Mouse (Mus musculus) macrophage (primary cell): ENCODE results near the gene Rps6kb1. TPM values are rescaled to one million over a fixed set of nuclear protein-coding genes. Genes with fewer than 3 reads are reported as not detected.
A peak's percentile ranks its signal among the peaks of the same experiment; 100 is the strongest.

Source experiments
- H3K27ac ChIP-seq: fragments of 350-480 bp; formaldehyde crosslinking; 2 replicates; pipeline ENCODE4 v1.9.0; 2021
- H3K36me3 ChIP-seq: fragments of 350-480 bp; formaldehyde crosslinking; 2 replicates; pipeline ENCODE4 v1.9.0; 2021; ENCODE audit errors: inconsistent target
- H3K4me3 ChIP-seq: fragments of 350-480 bp; formaldehyde crosslinking; 2 replicates; pipeline ENCODE4 v1.9.0; 2021; ENCODE audit errors: inconsistent target
- H3K79me2 ChIP-seq: fragments of 350-480 bp; formaldehyde crosslinking; 2 replicates; pipeline ENCODE4 v1.9.0; 2021; ENCODE audit errors: inconsistent target
- WGBS: methylation state at CpG from one replicate; pipeline ENCODE4 v1.1.7; 2026; ENCODE audit warnings: inconsistent platforms; ENCODE audit not compliant: missing documents; 5-methylcytosine and 5-hydroxymethylcytosine counted together
- polyA plus RNA-seq: library from polyadenylated mRNA; stranded (reverse); fragments of 250-400 nt; gene quantifications from 3 replicates; pipeline ENCODE4 v1.2.4, GENCODE M21; 2018; ENCODE audit warnings: inconsistent platforms

The Rps6kb1 gene
- polyA plus RNA-seq, 1 experiment from 2014 or later: 22.7 TPM

DNA sequence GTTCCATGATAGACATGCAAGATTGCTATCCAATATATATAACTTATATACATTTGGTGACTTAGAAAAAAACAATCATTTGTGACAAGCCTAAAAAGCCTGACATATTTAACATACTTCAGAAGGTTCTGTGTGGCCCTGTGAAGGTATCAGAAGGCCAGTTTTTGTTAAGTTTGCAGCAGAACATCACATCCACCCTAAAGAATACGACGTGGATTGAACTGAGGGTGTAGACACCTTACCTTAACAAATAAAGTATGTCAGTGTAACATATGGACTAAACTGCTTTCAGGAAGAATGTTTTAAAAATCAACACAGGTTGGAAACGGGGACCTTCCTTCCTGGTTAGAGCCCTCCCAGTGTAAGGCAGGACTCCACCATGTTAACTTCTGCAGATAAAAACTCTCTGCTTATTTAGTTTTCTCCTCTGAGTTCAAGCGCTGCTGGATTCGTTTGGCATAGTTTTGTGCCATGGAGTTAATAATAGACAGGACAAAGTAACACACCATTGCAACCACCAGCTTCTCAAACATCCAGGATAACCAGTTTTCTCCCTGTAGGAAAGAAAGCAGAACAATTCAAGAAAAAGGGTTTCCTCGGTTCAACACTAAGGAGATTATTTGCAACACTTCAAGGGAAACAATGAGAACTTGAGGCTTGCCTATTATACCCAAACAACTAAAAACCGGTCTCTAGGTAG lies 40.4 kb upstream of the Rps6kb1 start:
- Histone ChIP-seq H3K4me3 (peak overlapping the region; percentile 97), H3K79me2 (peaks cover 53% of the 10 kb centered on the region), H3K36me3 (no peaks in the 10 kb centered on the region), H3K27ac (peak overlapping the region; percentile 99)
- WGBS: 7% methylated on average over 6 of the region's 7 CpGs

DNA sequence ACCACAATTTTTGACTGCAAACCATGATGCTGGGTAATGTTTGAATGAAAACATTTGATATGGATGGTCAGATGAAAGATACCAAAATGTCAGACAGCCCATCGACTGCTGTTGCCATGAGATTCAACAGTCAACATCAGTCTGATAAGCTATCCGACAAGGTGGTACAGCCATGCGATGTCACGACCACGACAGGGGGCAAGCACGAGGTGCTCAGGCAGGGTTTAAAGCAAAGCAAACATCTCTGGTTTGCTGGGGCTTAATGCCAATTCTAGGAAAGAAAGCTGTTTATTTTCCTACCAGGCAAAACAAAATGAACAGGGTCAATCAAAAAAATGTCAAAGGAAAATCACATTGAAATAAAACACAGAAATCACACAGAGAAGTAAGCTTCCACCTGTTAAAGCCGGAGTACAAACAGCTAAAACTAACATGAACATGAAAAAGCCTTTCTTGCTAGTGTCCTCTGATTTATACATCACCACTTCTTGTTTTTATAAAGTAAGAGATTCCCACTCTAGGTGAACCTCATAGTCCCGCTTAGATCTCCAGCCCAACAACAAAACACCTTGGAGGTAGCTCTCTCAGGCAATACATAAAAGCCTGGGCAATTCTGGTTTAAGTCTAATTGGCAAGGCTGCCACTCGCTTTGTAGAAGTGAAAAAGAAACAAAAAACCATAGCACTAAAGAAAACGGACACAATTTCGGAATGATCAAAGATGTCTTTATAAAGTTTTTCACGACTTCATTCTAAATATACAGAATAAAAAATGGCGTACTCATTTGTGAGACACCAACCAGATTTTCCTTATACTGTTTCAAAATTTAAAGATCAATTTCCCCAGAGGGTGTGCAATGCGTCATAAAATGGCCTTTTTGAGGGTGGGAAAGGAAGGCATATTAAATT lies 39.6 kb upstream of the Rps6kb1 start:
- Histone ChIP-seq H3K27ac (peak overlapping the region; percentile 99), H3K79me2 (peaks cover 53% of the 10 kb centered on the region), H3K4me3 (peak overlapping the region; percentile 97), H3K36me3 (no peaks in the 10 kb centered on the region)
- WGBS: 16% methylated on average over 14 of the region's 14 CpGs

DNA sequence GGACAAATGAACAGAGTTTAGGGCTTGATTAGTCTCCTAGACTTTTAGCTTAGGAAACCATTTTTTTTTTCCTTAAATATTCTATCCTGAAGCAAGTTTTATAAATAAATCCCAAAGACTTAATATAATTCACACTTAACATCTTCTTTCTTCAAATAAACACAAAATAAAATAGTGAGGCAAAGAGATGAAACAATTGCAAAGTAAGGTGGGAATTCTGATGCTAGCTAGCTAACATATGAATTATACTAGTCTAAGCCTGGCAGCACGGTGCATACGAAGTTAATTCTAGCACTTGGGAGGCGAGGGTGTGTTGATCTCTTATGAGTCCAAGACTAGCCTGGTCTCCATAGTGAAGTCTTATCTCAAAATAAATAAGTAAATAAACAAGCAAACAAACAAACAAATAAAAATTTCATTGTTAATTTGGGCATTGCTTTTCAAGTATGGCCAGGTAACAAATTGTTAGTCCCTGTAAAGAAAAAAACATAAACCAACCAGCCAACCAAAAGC lies 38.8 kb upstream of the Rps6kb1 start:
- peak overlapping the region; percentile 99 for H3K27ac ChIP-seq
- H3K4me3 ChIP-seq: peak overlapping the region; percentile 97
- no peaks in the 10 kb centered on the region for H3K36me3 ChIP-seq
- WGBS: 72% methylated on average over 3 of the region's 3 CpGs
- peaks cover 47% of the 10 kb centered on the region for H3K79me2 ChIP-seq

DNA sequence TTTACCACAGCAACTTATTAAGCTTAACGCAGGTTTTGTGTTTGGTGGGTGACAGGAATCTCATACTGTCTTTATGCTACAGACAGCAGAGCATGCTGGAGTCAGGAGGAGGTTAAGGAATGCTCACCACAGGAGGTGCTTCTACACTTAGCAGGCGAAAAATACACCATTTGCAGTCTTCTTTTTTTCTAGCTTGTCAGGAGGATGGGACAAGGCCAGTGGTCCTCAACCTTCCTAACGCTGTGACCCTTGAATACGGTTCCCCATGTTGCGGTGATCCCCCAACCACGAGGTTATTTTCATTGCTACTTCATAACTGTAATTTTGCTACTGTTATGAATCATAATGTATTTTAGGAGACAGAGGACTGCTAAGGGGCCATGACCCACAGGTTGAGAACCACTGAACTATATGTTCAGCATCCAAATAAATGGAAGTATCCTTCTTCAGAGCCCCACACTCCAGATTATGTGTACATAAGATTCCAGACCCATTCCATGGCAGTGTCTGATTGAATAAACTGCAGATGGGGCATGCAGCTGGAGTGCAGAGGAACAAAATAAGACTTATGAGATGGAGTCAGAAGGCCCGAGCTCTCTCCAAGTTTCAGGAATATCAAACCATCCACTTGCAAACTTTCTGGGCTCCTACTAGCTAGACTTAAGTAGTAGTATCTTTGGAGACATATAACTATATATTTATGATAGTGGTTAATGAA lies 38.1 kb upstream of the Rps6kb1 start:
- WGBS: 62% methylated on average over 7 of the region's 7 CpGs
- Histone ChIP-seq H3K4me3 (peak overlapping the region; percentile 97), H3K79me2 (peaks cover 42% of the 10 kb centered on the region), H3K36me3 (no peaks in the 10 kb centered on the region), H3K27ac (peak overlapping the region; percentile 99)

DNA sequence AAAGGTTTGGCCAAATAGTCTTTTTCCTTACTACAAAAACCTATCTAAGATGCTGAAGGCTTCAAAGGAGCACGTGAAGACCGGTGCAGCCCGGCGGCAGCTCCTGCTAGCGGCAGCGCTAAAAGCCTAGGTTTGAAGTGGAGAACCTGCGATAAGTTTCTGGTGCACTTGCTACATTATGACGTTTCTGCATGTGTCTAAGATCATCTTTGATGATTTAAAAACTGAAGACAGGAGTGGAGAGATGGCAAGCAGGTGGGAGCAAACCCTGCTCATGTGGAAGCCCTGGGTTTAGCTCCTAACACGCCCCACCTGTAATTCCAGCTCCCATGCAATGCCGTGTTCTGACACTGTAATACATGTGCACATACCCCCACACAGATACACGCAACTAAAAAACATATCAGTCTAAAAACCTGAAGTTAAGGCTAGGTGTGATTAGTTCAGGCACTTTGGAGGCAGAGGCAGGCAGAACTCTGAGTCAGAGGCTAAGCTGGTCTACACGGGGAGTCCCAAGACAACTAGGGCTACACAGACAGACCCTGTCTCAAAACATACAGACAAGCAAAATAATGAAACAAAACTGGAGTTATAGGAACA lies 37.4 kb upstream of the Rps6kb1 start:
- H3K4me3 ChIP-seq: peak overlapping the region; percentile 97; the same call in 1 of the 2 replicates
- H3K79me2 ChIP-seq: peaks cover 42% of the 10 kb centered on the region
- peak overlapping the region; percentile 99 for H3K27ac ChIP-seq
- no peaks in the 10 kb centered on the region for H3K36me3 ChIP-seq
- WGBS: 53% methylated on average over 12 of the region's 12 CpGs

DNA sequence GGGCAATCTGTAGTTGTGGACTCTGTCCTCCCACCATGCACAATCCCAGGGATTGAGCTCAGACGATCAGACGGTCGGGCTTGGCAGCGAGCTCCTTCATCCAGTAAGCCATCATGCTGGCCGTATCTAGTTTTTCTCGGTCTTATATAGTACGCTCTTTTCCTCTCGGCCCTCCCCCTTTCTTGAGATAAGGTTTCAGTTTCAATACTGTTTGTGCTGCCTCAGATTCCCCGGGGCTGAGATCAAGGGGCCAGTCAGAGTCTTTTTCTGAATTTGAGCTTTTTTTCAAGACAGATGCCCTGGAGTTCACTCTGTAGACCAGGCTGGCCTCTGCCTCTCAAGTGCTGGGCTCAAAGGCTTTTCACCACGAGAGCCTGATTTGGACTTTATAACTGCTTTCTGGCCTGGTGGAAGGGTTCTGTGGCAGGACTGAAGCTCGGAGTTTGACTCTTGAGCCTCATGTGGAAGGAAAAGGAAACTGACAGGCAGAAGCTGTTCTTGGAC lies 36.7 kb upstream of the Rps6kb1 start:
- H3K79me2 ChIP-seq: peaks cover 39% of the 10 kb centered on the region
- H3K36me3 ChIP-seq: no peaks in the 10 kb centered on the region
- H3K27ac ChIP-seq: peak overlapping the region; percentile 99
- peak overlapping the region; percentile 6; the same call in 1 of the 2 replicates for H3K4me3 ChIP-seq
- 3% methylated on average over 11 of the region's 11 CpGs for WGBS

DNA sequence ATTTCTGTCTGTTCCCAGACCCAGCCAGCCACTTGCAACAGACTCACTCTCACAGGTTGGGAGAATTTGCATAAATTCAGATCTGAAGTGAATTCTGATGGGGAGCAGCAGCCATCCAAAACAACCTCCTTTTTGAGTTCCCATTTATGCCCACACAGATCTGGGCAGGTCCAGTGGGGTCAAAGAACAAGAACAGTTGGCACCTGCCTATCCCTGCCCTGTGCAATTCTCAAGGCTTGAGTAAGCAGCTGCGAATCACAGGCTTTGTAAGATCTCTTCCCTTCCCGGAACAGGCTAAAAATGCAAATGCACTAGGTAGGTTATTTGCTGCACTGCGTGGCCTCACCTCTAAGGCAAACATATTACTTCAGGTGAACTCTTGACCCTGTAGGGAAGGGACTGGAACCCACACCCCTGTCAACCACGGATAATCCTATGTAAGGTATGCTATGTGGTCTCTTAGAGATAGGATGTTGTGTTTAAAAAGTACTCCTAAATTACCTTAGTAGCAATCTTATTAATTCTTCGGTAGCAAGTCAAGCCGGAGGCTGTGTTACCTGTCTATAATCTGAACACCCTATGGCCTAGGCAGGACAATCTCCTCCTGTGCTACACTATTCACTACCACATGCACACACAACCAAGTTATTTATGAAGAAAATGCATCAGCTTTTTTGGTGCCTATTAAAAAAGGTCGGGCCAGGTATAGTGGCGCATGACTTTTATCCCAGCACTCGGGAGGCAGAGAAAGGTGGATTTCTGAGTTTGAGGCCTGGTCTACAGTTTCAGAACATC lies 35.9 kb upstream of the Rps6kb1 start:
- no peak overlapping the region for H3K4me3 ChIP-seq
- H3K79me2 ChIP-seq: peaks cover 31% of the 10 kb centered on the region
- WGBS: 72% methylated on average over 9 of the region's 9 CpGs
- H3K36me3 ChIP-seq: no peaks in the 10 kb centered on the region
- peak overlapping the region; percentile 99 for H3K27ac ChIP-seq

DNA sequence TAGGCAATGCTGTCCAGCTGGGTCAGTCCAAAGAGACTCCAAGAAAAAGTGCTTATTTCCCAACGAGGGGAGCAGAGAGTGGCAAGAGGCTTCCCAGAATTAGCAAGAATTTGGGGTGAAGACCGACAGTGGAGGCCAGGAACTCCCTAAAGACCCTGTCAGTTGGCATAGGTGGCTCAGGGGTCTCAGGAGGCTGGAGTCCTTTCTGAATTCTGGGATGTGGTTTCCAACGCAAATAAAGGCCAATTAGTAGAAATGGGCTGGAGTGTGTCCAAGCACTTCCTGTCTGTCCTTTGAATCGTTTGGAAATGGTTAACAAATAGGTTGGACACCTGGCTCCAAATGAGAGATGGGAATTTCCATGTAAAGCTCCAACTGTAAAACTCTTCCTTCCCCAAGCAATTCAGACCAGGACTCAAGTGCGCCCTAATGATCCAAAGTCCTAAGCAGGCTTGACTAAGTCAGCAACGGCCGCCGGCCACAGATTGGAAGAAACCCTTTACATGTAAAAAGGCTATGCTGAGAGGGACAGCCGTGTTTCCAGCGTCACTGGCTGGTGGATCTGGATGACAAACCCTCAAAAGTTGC lies 35.2 kb upstream of the Rps6kb1 start:
- no peaks in the 10 kb centered on the region for H3K36me3 ChIP-seq
- peak overlapping the region; percentile 99 for H3K27ac ChIP-seq
- H3K4me3 ChIP-seq: no peak overlapping the region
- H3K79me2 ChIP-seq: peaks cover 24% of the 10 kb centered on the region
- WGBS: 76% methylated on average over 10 of the region's 10 CpGs

DNA sequence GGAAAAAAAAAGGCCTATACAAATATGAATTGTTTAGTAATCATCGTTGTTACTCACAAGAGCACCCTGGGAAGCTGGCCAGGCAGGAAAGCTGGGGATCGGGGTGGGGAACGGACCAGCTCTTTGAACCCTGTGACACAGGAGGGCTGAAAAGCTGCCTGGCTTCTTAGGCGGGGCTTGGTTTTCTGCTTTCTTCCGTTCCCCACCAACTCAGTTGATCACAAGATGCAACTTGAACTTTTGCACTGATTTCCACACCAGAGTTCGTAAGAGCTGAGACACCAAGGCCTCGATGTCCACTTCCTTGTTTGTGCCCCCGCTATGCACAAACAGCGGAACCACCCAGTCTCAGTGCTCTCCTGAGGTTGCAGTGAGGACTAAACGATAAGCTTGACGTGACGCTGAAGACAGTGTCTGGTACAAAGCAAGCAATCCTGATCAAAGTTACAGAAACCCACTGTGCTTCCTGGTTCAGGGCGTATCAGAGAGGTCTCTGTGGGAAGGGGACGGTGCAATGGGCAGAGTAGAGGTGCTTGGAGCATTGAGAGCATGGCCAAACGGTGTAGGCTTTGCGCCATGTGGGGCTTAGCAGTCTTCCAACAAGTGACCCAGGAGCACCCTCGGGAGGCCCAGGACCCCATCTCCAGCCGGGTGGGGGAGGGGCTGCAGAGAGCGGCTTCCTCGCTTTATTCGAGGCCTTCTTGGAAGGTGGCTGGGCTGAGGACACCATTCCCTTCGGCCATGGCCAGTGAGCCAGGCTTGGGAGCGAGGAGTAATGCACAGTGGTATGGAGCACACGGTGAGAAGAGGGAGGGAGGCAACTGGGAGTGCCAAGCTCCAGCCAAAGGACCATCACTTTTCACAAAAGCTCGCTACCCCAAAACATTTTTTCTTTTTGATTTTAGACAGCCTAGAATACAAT lies 34.5 kb upstream of the Rps6kb1 start:
- WGBS: 56% methylated on average over 21 of the region's 25 CpGs
- no peaks in the 10 kb centered on the region for H3K36me3 ChIP-seq
- peak overlapping the region; percentile 99 for H3K27ac ChIP-seq
- no peak overlapping the region for H3K4me3 ChIP-seq
- H3K79me2 ChIP-seq: peaks cover 17% of the 10 kb centered on the region

DNA sequence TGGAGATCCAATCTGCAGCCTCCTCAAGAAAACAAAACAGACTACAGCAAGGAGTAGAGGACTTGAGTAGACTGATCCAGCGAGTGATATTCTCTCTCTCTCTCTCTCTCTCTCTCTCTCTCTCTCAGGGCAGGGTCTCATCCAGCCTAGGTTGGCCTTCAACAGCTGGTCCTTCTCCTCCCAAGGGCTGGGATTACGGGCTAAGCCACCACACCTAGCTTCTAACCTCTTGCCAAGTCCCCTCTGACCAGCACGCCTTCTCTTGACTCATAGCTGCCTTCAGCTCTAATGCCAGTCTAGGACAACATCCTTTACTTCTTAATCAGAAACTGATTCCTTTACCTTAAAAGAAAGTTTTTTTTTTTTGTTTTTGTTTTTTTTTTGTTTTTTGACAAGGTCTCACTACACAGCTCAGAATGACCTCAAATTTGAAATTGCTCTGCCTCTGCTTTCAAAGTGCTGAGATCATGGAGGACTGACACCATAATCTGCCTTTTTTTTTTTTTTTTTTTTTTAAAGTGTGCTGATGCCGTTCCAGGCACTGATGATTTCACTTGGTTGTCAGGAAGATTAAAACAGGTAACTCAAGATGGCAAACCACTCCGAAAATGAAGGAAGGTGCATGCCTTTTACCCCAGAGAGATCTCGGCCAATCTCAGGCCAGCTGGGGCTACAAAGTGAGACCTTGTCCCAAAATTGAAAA lies 33.7 kb upstream of the Rps6kb1 start:
- Histone ChIP-seq H3K79me2 (peaks cover 9% of the 10 kb centered on the region), H3K4me3 (no peak overlapping the region), H3K27ac (peak overlapping the region; percentile 99), H3K36me3 (no peaks in the 10 kb centered on the region)
- whole genome bisulfite sequencing: 79% methylated on average over 5 of the region's 6 CpGs

DNA sequence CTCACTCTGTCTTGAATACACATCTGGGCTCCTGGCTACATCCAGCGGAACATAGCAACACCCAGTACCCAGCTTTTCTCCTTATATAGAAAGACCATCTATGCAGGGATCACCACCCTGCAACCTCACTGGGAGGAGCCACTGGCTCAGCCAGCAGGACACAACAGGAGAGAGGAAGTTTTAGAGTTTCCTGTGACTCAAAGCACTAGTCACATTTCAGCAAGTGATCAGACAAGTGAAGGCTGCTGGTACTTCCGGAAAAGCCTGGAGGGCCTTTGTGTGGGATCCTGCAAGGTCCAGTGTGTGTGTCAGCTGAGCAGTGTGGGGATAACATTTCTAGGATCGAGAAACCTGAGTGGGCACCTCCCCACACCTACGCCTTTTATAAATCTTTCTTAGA lies 32.6 kb upstream of the Rps6kb1 start:
- WGBS: 19% methylated on average over 4 of the region's 4 CpGs
- Histone ChIP-seq H3K79me2 (no peaks in the 10 kb centered on the region), H3K27ac (peak overlapping the region; percentile 99), H3K36me3 (no peaks in the 10 kb centered on the region), H3K4me3 (no peak overlapping the region)
